Mouse (Mus musculus) liver, embryonic 14.5 days (tissue): ENCODE results near the gene Kctd10. TPM values are rescaled to one million over a fixed set of nuclear protein-coding genes. Genes with fewer than 3 reads are reported as not detected.

Experiments used
- ATAC-seq: fragments of 200-750 bp; cut with Nextera tagmentation; 2 replicates; pipeline ENCODE4 v1.8.0; 2017; ENCODE audit warnings: moderate number of reproducible peaks, mild to moderate bottlenecking, moderate library complexity; ENCODE audit not compliant: insufficient read depth
- DNase-seq, 3 experiments: peaks; one replicate each; pipeline ENCODE4 v3.0.0-alpha.2; 2012 to 2013; ENCODE audit warnings: low read depth in 3 of 3, low spot score in 3 of 3
- H3K27ac ChIP-seq: fragments of 300-500 bp; sonication (generic); 2 replicates; pipeline ENCODE4 v1.5.1; 2014; ENCODE audit warnings: moderate library complexity, mild to moderate bottlenecking, control low read depth, inconsistent platforms
- H3K27me3 ChIP-seq: fragments of 300-500 bp; sonication (generic); 2 replicates; pipeline ENCODE4 v1.6.1; 2014; ENCODE audit warnings: mild to moderate bottlenecking, low read length, moderate library complexity; ENCODE audit not compliant: control insufficient read depth, insufficient read depth
- H3K36me3 ChIP-seq: fragments of 300-500 bp; sonication (generic); replicated peaks from 2 replicates; pipeline ENCODE4 v1.6.1; 2014; ENCODE audit warnings: low read depth; ENCODE audit not compliant: control insufficient read depth, insufficient read depth
- H3K4me1 ChIP-seq, 2 experiments: fragments of 200-500 bp in 1 of 2; fragments of 300-500 bp in 1 of 2; sonication (generic) in 1 of 2; replicated peaks; 2 replicates each; pipeline ENCODE4 v1.6.1; 2012 to 2014; ENCODE audit warnings: antibody characterized with exemption in 1 of 2, inconsistent platforms in 1 of 2, low read length in 1 of 2; ENCODE audit not compliant: control insufficient read depth in 2 of 2, insufficient read depth in 2 of 2
- H3K4me2 ChIP-seq: fragments of 300-500 bp; sonication (generic); 2 replicates; pipeline ENCODE4 v1.6.1; 2014; ENCODE audit warnings: low read depth, mild to moderate bottlenecking, control low read depth, moderate library complexity
- H3K4me3 ChIP-seq, 2 experiments: fragments of 200-500 bp in 1 of 2; fragments of 300-500 bp in 1 of 2; sonication (generic) in 1 of 2; 2 replicates each; pipeline ENCODE4 v1.5.1; 2012 to 2014; ENCODE audit warnings: low read depth in 2 of 2, low read length in 2 of 2, mild to moderate bottlenecking in 2 of 2, control low read depth in 1 of 2, inconsistent platforms in 1 of 2, moderate library complexity in 1 of 2; ENCODE audit not compliant: insufficient read depth in 1 of 2
- H3K9ac ChIP-seq: fragments of 300-500 bp; sonication (generic); replicated peaks from 2 replicates; pipeline ENCODE4 v1.6.1; 2014; ENCODE audit warnings: mild to moderate bottlenecking, control low read depth, moderate library complexity
- H3K9me3 ChIP-seq: fragments of 300-500 bp; sonication (generic); 2 replicates; pipeline ENCODE4 v1.6.1; 2016; ENCODE audit warnings: low read length, mixed read lengths; ENCODE audit not compliant: control insufficient read depth
- CTCF ChIP-seq: IDR thresholded peaks from 2 replicates; pipeline ENCODE4 v1.5.1; 2016; ENCODE audit warnings: antibody characterized with exemption, low read depth, control low read depth
- EP300 ChIP-seq: IDR thresholded peaks from 2 replicates; pipeline ENCODE4 v1.6.1; 2016; ENCODE audit warnings: antibody characterized with exemption, low read depth
- WGBS: fragments of 180-500 bp; shearing (Covaris S2); extraction: QIAGEN DNeasy Blood & Tissue Kit; methylation state at CpG from one replicate; pipeline ENCODE4 v1.1.7; 2014; ENCODE audit not compliant: insufficient replicate concordance; 5-methylcytosine and 5-hydroxymethylcytosine counted together
- polyA plus RNA-seq, 2 experiments: library from polyadenylated mRNA; depleted of rRNA in 1 of 2; stranded (reverse) in 1 of 2; unstranded in 1 of 2; fragments of >200 nt; fragmentation: Nextera tagmentation in 1 of 2; extraction: Ambion mirVana in 1 of 2; gene quantifications; 2 replicates each; pipeline versions ENCODE4 v1.2.1 to v1.2.3; 2012 to 2014

Gene Kctd10
- polyA plus RNA-seq, 2 experiments: 13.0 to 16.6 TPM

- Histone ChIP-seq H3K4me2 (no peak overlapping the region), H3K27ac (no peak overlapping the region), H3K27me3 (no peaks in the 10 kb centered on the region), H3K9me3 (no peaks in the 10 kb centered on the region), H3K4me3 (no peak overlapping the region), H3K9ac (no peak overlapping the region), H3K36me3 (peaks cover 46% of the 10 kb centered on the region), H3K4me1 (no peaks in the 10 kb centered on the region)
- TF ChIP-seq EP300 (no peak), CTCF (no peak)
- 75% methylated on average over 16 of the region's 16 CpGs for WGBS
- ATAC-seq: no peak
- peak in 1 of 3 experiments; percentile 4 for DNase-seq
These were observed 32.9 kb upstream of the Kctd10 start for GRCm38 (mm10) chr5:114413067-114413735.

GRCm38 (mm10) chr5:114412361-114412998 lies 32.2 kb upstream of the Kctd10 start:
- DNase-seq (no peak), ATAC-seq (no peak)
- Histone ChIP-seq H3K4me3 (no peak overlapping the region), H3K9ac (no peak overlapping the region), H3K9me3 (no peaks in the 10 kb centered on the region), H3K27ac (no peak overlapping the region), H3K4me2 (no peak overlapping the region), H3K36me3 (peaks cover 48% of the 10 kb centered on the region), H3K4me1 (no peaks in the 10 kb centered on the region), H3K27me3 (no peaks in the 10 kb centered on the region)
- TF ChIP-seq CTCF (no peak), EP300 (no peak)
- 85% methylated on average over 23 of the region's 23 CpGs for WGBS

- H3K4me2 ChIP-seq: no peak overlapping the region
- no peaks in the 10 kb centered on the region for H3K27me3 ChIP-seq
- H3K9me3 ChIP-seq: no peaks in the 10 kb centered on the region
- DNase-seq (no peak), ATAC-seq (no peak)
- no peak overlapping the region for H3K9ac ChIP-seq
- peaks cover 41% of the 10 kb centered on the region for H3K36me3 ChIP-seq
- WGBS: 87% methylated on average over 13 of the region's 13 CpGs
- no peak for TF ChIP-seq EP300
- TF ChIP-seq CTCF: no peak
- no peak overlapping the region for H3K4me3 ChIP-seq
- H3K4me1 ChIP-seq: no peaks in the 10 kb centered on the region
- no peak overlapping the region for H3K27ac ChIP-seq
These were observed 30.1 kb upstream of the Kctd10 start for GRCm38 (mm10) chr5:114410429-114410828.

- Histone ChIP-seq H3K4me1 (no peaks in the 10 kb centered on the region), H3K9ac (no peak overlapping the region), H3K4me2 (no peak overlapping the region), H3K27ac (no peak overlapping the region), H3K27me3 (no peaks in the 10 kb centered on the region), H3K4me3 (no peak overlapping the region), H3K36me3 (peaks cover 52% of the 10 kb centered on the region), H3K9me3 (no peaks in the 10 kb centered on the region)
- 84% methylated on average over 11 of the region's 11 CpGs for WGBS
- ATAC-seq (no peak), DNase-seq (no peak)
- TF ChIP-seq CTCF: no peak
- TF ChIP-seq EP300: no peak
These were observed 28.5 kb upstream of the Kctd10 start for GRCm38 (mm10) chr5:114408846-114409245.

GRCm38 (mm10) chr5:114407810-114408209 lies 27.5 kb upstream of the Kctd10 start:
- no peak overlapping the region for H3K4me3 ChIP-seq
- no peaks in the 10 kb centered on the region for H3K27me3 ChIP-seq
- H3K27ac ChIP-seq: no peak overlapping the region
- WGBS: 85% methylated on average over 9 of the region's 9 CpGs
- no peak overlapping the region for H3K9ac ChIP-seq
- ATAC-seq: no peak
- H3K36me3 ChIP-seq: peaks cover 50% of the 10 kb centered on the region
- no peaks in the 10 kb centered on the region for H3K9me3 ChIP-seq
- H3K4me1 ChIP-seq: no peaks in the 10 kb centered on the region
- no peak overlapping the region for H3K4me2 ChIP-seq
- TF ChIP-seq EP300 (no peak), CTCF (no peak)
- no peak for DNase-seq
